Mouse (Mus musculus): ENCODE results near the gene Dnlz. TPM values are rescaled to one million over a fixed set of nuclear protein-coding genes. Genes with fewer than 3 reads are reported as not detected.
A peak's percentile ranks its signal among the peaks of the same experiment; 100 is the strongest.

Gene Dnlz
- total RNA-seq, 1 experiment from 2014 or later = 9.1 TPM

DNA sequence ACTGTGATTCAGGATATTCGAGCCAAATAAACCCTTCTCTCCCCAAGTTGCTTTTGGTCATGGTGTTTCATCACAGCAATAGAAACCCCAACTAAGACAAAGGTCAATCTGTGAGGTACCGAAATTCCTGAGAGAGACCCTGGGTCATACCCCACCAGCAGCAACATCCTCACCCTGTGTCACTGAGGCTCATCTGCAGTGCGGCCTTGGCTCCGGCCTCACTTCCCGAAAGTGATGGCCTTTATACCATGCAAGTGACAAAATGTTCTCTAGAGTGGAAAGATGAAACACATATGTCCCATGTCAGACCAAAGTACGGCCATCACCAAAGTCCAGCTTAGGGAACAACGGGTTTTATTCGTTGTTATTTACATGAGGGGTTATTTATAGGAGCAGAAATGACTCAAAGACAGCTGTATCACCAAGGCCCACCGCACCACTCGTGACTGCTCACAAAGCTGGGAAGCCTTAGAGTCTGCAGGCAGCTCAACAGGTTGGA is 49.9 kb downstream of the Dnlz start:
- ATAC-seq (replicated peaks; ENCODE audit: low read depth, poor library complexity, severe bottlenecking) = no peak

DNA sequence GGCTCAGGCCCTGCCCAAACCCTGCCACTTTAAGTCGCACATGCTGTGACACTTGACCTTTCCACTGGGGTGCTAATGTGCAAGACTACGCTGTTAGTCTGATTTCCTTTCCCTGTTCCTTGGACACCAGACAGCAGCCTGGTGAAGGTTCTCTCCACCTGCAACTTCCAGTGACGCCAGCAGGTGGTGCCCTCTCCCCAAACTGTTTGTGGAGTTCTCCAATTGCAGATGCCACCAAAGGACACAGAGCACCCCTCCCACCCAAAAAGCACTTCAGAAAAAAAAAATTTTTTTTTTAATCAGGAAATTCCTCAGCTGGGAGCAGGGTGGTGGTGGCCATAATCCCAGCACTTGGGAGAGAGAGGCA is 51.1 kb downstream of the Dnlz start:
- peak; percentile 51 for ATAC-seq (replicated peaks; ENCODE audit: low read depth, poor library complexity, severe bottlenecking)

DNA sequence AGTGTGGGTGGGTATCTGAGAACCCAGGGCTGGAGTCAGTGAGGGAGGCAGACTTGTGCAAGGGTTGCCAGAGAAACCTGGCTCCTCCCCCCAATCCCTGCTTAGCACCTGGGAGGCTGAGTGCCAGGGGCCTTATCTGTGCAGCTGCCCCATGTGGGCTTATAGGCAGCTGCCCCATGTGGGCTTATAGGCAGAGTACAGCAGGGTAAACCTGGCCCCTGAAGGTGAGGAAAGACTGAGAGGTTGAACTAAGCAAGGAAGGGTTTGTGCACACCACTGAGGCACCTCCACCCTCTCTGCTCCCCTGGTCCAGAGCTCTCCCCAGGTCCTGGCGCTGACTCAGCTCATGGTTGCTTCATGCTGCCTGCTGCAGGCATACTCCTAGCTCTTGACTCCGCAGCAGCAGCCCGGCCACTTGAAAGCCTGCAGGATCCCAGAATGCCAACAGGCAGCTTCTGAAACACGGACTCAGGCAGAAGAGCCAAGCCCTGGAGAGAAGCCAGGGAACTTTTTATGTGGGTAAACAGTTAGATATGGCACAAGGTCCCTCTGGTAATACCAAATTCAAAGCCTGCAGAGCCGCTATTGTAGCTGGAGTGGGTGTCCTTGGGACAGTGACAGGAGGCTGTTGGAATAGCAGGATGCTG is 51.6 kb downstream of the Dnlz start:
- ATAC-seq (replicated peaks; ENCODE audit: low read depth, poor library complexity, severe bottlenecking) = no peak

DNA sequence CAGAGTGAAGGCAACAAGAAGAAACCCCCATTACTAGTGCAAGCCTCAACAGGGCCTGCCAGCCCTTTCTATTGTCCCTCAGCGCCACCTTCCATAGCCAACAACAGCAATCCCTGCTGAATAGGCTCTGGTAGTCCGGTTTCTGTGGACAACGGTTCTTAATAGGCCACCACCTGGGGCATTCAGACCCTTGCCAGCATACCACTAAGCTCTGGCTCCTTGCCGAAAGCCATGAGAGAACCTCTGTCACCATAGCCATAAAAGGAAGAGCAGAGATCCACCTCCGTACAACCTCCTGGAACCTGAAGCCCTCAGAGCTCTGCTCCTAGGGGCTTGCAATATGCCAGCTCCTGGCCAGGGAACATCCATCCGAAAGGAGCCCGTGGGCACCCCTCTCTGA is 52.6 kb downstream of the Dnlz start:
- no peak for ATAC-seq (replicated peaks; ENCODE audit: low read depth, poor library complexity, severe bottlenecking)

DNA sequence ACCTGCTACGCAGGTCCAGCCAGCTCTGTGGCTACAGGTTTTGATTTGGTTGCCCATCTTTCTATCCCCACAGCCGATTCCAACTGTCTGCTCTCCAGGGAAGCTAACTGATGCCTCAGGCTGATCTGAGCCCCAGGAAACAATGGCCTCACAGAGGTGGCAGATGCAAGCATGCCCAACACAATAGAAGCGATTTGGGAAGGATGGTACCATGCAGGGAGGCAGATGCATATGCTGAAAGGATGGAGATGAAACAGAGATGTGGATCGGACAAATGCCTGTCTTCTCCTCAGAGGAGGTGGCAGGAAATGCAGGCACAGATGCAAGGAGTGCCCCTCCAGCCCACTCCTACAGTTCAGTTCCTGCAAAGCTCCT is 53.1 kb downstream of the Dnlz start:
- no peak for ATAC-seq (replicated peaks; ENCODE audit: low read depth, poor library complexity, severe bottlenecking)

DNA sequence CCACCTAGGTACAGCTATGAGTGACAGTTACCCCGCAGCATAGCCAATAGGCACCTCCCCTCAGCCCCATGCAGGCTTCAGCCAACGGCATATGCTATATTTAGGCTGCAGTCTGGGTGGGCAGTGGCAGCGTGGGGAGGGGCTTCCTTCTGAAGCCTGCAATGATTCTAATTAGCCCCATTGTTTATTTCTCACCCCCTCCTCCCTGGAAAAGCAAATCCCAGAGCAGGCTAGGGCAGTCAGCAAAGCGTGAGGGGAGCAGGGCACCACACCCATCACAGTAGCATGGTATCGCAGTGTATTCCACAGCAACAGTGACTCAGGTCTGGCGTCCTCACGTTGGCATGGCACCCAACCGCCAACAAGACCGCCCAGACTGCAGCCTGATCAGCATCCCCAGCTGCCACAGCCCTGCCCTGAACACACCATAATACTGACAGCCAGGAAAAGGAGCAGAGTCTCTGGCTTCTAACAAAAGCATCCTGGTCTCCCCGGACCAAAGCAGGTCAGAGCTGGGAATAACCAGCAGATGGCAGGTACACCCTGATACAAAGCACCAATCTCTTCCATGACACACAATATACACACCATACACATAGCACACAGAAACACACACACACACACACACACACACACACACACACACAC is 53.6 kb downstream of the Dnlz start:
- ATAC-seq (replicated peaks; ENCODE audit: low read depth, poor library complexity, severe bottlenecking) = peak; percentile 95

Other genes starting within 250 kb of the Dnlz start
- 0.87 and 4.1 TPM in 2 replicates for gene Nacc2, start 228.9 kb downstream of the Dnlz start, total RNA-seq (2017)
- gene Lhx3, start 143.8 kb downstream of the Dnlz start, total RNA-seq (2017) = not detected in 2 replicates
- gene Qsox2, start 114.6 kb downstream of the Dnlz start, total RNA-seq (2017) = 5.4 and 6.9 TPM in 2 replicates
- not detected in 2 replicates for gene Ccdc187, start 57.6 kb downstream of the Dnlz start, total RNA-seq (2017)
- gene Gpsm1, start 36.6 kb downstream of the Dnlz start, total RNA-seq (2017) = 14.4 and 23.8 TPM in 2 replicates
- gene Card9, start 8.8 kb upstream of the Dnlz start, total RNA-seq (2017) = 41.9 and 46.4 TPM in 2 replicates
- gene Snapc4, start 28.5 kb upstream of the Dnlz start, total RNA-seq (2017) = 45.1 TPM in 2 replicates
- gene Entr1, start 37.2 kb upstream of the Dnlz start, total RNA-seq (2017) = 32.6 and 33.2 TPM in 2 replicates
- 66.4 and 72.9 TPM in 2 replicates for gene Pmpca, start 37.2 kb upstream of the Dnlz start, total RNA-seq (2017)
- 8.5 and 15.6 TPM in 2 replicates for gene Inpp5e, start 57.1 kb upstream of the Dnlz start, total RNA-seq (2017)
- gene Sec16a, start 93.1 kb upstream of the Dnlz start, total RNA-seq (2017) = 20.1 and 44.2 TPM in 2 replicates
- 6.5 and 13.7 TPM in 2 replicates for gene Notch1, start 164.6 kb upstream of the Dnlz start, total RNA-seq (2017)
- 54.9 and 57.0 TPM in 2 replicates for gene Egfl7, start 227.9 kb upstream of the Dnlz start, total RNA-seq (2017)
- gene Gm20532, start 234.5 kb upstream of the Dnlz start, total RNA-seq (2017) = not detected in 2 replicates